Mouse (Mus musculus): Measurements from ENCODE around the gene Cobl. TPM values are rescaled to one million over a fixed set of nuclear protein-coding genes. Genes with fewer than 3 reads are reported as not detected.
A peak's percentile ranks its signal among the peaks of the same experiment; 100 is the strongest.

Cobl gene
- total RNA-seq, 2 experiments from 2014 or later = 9.1 to 16.1 TPM

DNA sequence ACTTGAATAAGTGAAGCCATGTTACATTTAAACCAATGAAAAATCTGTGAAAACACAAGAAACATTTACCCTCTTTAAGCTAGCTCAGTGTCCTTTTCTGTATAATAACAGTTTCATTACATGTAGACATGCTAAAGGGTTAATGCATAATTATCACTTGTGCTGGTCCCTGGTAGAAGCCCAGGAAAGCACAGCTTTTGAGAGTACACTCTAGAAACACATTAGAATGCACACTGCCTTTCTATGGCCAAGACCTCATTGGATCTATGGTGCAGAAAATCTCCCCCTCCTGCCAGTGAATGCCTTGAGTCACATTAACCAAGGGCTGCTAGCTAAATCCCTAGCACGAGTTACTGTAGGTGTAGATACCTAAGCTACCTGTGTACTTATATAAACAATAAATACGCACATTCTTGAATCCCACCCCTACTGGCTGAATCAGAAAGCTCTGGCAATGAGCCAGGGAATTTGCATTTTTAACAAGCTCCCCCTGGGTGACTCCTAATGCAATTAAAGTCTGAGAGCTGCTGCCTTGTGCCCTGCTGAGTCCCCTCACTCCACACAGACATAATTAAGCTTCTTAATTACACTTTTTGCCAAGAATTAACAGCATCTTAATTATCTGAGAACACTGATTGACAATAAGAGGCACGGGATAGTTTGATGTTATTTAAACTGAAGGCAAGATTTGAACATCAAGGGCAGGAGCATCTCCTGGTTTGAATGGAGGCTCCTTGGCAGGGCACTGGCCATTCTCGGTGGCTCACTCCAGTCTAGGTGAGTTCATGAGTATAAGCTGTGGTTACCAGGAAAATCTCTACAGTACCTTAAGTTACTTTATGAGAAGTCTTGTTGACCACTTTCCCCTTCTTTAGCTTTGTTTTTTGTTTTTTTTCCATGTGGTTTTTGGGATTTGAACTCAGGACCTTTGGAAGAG is 244.9 kb downstream of the Cobl start:
- DNase-seq = no peak

DNA sequence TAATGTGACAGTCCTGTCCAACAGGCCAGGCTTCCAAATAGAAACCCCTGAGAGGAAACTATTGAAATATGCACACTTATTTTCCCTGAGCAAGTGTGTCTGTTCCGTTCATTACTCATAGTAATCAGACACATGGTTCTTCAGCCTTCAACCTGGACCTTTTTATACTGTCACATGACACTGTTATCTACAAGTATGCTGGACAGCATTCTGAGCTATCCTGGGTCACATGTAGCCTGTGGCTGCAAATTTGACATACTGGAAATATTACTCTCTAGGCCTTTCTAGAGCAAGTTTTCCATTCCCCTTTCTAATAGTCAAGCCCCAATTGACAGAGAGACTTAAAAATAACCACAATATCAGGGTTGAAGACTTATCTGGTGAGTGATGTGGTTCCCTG is 247.9 kb downstream of the Cobl start:
- DNase-seq = no peak

DNA sequence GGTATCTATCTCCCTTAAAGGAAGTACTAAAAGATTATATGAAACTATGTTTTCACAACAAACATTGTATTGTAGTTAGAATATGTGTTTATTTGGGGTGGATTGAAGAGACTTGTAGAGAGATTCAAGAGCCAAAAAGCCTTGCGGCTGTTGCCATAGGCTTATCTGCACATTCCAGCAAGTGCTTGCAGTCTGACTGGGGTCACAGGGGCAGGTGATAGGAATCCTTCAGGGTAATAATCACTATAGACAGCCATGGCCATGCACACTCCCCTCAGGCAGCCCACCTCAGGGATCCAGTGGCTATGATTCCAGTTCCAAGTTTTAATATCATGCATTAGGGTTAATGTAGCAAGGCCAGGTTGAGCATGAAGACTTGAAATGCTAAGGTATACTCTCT is 249.2 kb downstream of the Cobl start:
- DNase-seq = no peak

DNA sequence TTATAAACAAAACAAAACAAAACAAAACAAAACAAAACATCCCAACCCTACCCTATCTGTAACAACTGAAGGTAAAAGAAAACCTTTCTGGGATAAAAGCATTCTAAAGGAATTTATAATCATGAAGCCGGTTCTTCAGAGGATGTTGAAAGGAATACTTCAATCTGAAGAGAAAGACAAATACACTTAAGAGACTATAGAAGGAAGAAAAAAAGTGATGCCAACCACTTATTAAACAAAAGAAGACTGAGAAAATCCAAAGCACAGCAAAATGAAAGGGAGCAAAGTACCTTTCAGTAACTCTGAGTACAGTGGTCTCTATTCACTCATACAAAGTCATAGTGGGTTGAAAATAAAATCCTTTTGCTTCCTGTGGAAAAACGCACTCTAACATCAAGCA is 256.2 kb downstream of the Cobl start:
- DNase-seq = no peak

DNA sequence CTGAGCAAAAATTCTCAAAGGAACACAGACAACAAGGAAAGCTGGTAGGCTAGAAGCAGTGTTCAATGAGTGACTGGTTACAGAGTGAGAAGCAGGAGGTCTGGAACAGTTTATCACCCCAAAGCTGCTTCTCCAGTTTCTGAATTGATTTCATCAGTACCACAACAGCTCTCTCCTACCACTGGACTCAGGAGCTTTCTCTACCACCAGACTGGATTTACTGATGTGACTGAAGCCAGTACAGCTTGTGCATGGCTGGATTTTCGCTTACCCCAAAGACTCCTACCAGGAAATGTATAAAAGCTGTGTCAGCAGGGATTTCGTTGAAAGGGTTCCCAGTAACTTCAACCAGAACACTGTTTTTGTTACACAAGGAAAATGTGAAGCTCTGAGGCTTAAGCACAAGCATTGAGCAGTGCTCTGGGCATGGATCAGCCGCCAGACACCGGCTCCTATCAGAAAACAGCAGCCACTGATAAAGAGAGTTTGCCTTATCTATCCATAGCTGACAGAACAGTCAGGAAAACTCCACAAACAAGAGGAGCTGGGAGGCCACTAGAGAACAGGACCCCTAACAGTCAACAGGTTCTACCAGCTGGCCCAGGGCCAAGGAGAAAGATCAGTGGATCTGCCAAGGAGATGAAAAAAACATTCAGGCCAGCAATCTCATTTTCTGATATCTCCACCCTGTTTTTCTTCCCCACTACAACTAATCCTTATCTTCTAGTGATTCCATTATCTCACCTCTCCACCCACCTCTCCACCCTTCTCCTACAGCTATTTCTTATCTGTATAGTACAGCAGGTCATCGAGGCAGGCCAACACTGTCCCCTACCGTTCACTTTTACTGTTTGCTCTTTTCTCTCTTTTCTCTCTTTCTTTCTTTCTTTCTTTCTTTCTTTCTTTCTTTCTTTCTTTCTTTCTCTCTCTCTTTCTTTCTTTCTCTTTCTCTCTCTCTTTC is 259.3 kb downstream of the Cobl start:
- peak; percentile 15 for DNase-seq

DNA sequence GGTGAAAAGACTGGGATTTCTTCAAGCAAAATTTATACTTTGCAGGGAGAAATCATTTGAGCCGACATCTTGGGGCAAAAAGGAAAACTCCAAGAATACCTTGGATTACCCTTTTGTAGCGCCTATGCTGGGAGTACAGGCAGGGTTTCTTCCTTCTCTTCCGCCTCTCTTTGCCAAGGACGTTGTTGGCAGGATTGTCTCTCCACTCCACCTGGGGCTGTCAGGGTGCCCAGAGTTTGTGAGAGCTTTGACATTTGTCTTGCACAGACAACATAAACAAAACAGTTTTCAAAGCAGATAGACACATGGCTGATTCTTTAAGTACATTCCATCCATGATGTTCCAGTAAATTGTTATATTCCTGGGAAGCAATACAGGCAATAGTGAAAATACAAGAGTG is 265.3 kb downstream of the Cobl start:
- DNase-seq = no peak

DNA sequence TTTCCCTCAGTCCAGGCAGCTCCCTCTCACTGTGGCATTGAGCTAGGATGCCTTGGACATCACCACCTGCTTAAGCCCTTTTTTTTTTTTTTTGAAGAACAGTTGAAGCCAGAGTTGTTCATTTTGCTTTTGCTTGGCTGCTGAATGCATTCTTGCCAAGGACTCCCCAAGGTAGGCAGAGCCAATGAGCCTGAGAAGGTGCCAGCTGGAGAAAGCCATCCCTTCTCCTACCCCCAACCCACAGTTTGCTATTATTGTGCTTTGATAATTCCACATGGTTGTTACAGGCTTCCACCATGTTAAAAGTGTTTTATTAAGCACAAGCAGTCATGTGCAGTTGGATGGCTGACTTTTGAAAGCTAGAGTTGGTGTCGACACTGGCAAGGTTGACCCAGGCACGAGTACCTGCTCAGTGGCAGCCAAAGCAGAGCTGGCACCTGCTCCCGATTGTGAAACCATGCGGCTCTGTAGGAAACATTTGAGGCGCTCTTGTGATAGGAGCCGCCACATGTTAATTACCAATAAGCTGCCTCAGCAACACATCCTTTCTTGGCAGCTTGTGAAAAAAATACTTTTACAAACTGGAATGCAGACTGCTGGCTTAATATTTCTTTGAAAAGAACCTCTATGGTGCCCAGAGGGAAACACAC is 265.9 kb downstream of the Cobl start:
- DNase-seq = peak; percentile 65

DNA sequence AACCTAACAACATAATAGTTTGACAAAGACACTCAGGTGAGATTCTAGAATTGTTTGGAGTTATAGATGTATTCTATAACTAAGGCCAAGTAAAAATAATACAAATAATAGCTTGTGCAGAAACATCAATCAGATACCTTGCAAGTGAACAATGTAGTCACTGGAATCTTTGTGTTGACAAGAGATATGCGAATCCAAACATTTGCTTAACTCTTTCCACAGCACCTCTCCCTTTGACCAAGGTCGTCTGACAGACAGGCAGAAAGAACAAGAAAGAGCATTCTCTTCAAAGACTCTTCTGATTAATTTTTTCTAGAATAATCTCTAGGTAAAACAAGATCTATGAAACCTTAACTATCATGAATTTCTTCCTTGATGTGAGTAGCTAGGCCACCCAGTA is 266.7 kb downstream of the Cobl start:
- DNase-seq = no peak

DNA sequence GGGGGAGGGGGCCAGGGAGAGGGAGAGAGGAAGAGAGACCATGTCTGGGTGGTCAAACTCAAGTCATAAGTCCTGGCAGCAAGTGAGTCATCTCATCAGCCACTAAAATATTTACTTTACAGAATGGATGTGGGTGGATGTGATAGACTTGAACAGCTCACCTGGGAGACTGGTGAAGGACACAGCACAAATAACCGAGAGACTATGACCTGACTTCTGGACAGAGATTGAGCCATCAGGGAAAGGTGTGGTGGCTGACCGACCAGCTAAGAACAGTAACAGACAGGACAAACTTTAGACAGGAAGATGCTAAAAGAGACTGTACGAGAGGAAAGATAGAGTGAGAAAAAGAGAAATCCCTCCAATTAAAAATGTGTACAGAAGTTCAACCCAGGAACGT is 267.2 kb downstream of the Cobl start:
- DNase-seq = no peak

DNA sequence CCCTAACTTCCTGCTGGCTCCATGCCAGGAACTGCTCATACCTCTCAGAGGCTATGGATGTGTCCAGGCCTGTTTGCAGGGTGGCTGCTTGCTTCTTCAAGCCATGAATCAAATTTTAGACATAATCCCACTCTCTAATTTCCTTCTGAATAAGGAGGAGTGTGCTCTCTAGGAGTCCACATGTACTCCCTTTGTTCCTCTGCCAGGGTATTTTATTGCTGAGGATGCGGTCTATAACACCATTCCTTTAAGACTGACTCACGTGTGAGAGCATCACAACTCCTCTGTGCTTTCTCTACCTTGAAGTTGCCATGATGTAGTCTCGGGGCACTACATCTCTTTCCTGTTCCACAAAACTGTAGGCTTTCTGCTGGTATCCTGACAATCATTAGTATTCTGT is 269.4 kb downstream of the Cobl start:
- DNase-seq = no peak

DNA sequence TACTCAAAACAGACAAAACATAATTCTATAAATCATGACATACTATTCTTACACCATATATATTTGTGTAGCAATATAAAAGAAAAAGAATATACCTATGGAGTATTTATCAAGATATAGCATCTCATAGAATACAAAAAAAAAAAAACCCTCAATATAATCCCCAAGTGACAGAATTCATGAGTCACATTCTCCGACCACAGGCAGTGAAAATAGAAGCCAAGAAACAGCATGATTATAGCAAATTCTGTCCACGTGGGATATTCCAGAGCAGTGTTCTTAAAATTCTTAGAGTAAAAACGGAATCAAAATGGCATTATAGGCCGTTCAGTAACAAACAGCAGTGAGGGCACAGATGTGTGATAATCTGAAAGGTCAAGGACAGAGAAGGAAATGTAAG is 271.4 kb downstream of the Cobl start:
- DNase-seq = no peak

DNA sequence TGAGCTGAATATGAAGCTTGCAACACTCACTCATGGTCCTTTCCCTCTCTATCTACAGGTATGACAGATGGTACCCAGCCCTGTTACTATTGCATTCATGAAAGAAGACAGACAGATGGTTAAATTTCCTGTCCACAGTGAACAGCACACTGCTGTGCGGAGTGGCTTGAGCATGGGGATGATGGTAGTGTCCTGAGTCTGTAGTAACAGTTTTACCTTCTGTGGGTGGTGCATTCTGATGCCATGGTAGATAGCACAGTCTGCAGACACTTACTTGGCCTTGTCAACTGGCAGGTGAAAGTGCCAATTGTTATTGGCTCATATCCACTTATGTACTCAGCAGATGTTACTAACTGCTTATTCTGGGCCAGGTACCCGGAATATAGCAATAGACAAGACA is 273.4 kb downstream of the Cobl start:
- DNase-seq = no peak

DNA sequence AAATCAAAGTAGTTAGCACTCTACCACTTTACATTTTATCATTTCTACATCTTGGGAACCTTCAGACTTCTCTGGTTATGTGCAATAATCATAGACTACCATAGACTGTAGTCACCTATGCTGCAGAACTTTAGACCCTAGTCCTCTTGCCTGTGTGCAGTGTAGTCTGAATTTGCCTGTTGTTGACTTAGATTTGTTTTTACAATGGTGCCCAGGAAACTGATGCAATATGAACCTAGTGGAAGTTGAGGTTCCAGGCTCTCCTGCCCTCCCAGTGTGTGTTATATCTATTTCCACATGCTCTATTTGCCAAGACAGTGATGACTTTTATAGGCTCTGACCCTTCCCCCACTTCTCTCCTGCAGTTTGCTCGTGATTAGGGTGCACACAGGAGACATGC is 274.3 kb downstream of the Cobl start:
- no peak for DNase-seq

Measured in adrenal gland, postnatal 10 days (tissue).